Mouse (Mus musculus): ENCODE measurements around the gene Wdsub1. TPM values are rescaled to one million over a fixed set of nuclear protein-coding genes. Genes with fewer than 3 reads are reported as not detected.

Gene Wdsub1
- polyA plus RNA-seq, 1 experiment from 2014 or later: 32.8 TPM

GRCm38 (mm10) chr2:59810039-59810438 is 72.4 kb downstream of the Wdsub1 start:
- H3K4me1 ChIP-seq (replicated peaks; ENCODE audit: control insufficient read depth, insufficient read depth, low read length): no peaks in the 10 kb centered on the region
- 86% methylated on average over 7 of the region's 7 CpGs for WGBS
- no peak overlapping the region for H3K4me3 ChIP-seq (ENCODE audit: low read depth, low read length)
- H3K9ac ChIP-seq (ENCODE audit: low read length): no peak overlapping the region
- ATAC-seq (replicated peaks; ENCODE audit: low FRiP score, low TSS enrichment, low read depth) (no peak), DNase-seq (ENCODE audit: low spot score) (no peak)
- no peak overlapping the region for H3K4me2 ChIP-seq (ENCODE audit: low read length)
- H3K36me3 ChIP-seq (ENCODE audit: control insufficient read depth, insufficient read depth, low read length): peaks cover 48% of the 10 kb centered on the region
- no peaks in the 10 kb centered on the region for H3K27me3 ChIP-seq (replicated peaks; ENCODE audit: control insufficient read depth, insufficient read depth, low read length)
- no peak overlapping the region for H3K27ac ChIP-seq (ENCODE audit: low read depth)
- H3K9me3 ChIP-seq (ENCODE audit: control insufficient read depth, low read length): no peaks in the 10 kb centered on the region

GRCm38 (mm10) chr2:59808608-59809007 is 73.8 kb downstream of the Wdsub1 start:
- H3K27me3 ChIP-seq (replicated peaks; ENCODE audit: control insufficient read depth, insufficient read depth, low read length): no peaks in the 10 kb centered on the region
- H3K4me3 ChIP-seq (ENCODE audit: low read depth, low read length): no peak overlapping the region
- ATAC-seq (replicated peaks; ENCODE audit: low FRiP score, low TSS enrichment, low read depth) (no peak), DNase-seq (ENCODE audit: low spot score) (no peak)
- no peak overlapping the region for H3K27ac ChIP-seq (ENCODE audit: low read depth)
- peaks cover 51% of the 10 kb centered on the region for H3K36me3 ChIP-seq (ENCODE audit: control insufficient read depth, insufficient read depth, low read length)
- H3K4me1 ChIP-seq (replicated peaks; ENCODE audit: control insufficient read depth, insufficient read depth, low read length): no peaks in the 10 kb centered on the region
- H3K4me2 ChIP-seq (ENCODE audit: low read length): no peak overlapping the region
- H3K9me3 ChIP-seq (ENCODE audit: control insufficient read depth, low read length): no peaks in the 10 kb centered on the region
- H3K9ac ChIP-seq (ENCODE audit: low read length): no peak overlapping the region
- 84% methylated on average over 4 of the region's 4 CpGs for WGBS

- WGBS: 80% methylated on average over 6 of the region's 6 CpGs
- Histone ChIP-seq H3K9me3 (ENCODE audit: control insufficient read depth, low read length) (no peaks in the 10 kb centered on the region), H3K4me2 (ENCODE audit: low read length) (no peak overlapping the region), H3K4me3 (ENCODE audit: low read depth, low read length) (no peak overlapping the region), H3K27me3 (replicated peaks; ENCODE audit: control insufficient read depth, insufficient read depth, low read length) (no peaks in the 10 kb centered on the region), H3K9ac (ENCODE audit: low read length) (no peak overlapping the region), H3K4me1 (replicated peaks; ENCODE audit: control insufficient read depth, insufficient read depth, low read length) (no peaks in the 10 kb centered on the region), H3K36me3 (ENCODE audit: control insufficient read depth, insufficient read depth, low read length) (peaks cover 57% of the 10 kb centered on the region), H3K27ac (ENCODE audit: low read depth) (no peak overlapping the region)
- ATAC-seq (replicated peaks; ENCODE audit: low FRiP score, low TSS enrichment, low read depth) (no peak), DNase-seq (ENCODE audit: low spot score) (no peak)
Observed at GRCm38 (mm10) chr2:59806038-59806437, 76.4 kb downstream of the Wdsub1 start.

GRCm38 (mm10) chr2:59805595-59805994 is 76.8 kb downstream of the Wdsub1 start:
- Histone ChIP-seq H3K4me3 (ENCODE audit: low read depth, low read length) (no peak overlapping the region), H3K9me3 (ENCODE audit: control insufficient read depth, low read length) (no peaks in the 10 kb centered on the region), H3K4me2 (ENCODE audit: low read length) (no peak overlapping the region), H3K4me1 (replicated peaks; ENCODE audit: control insufficient read depth, insufficient read depth, low read length) (no peaks in the 10 kb centered on the region), H3K9ac (ENCODE audit: low read length) (no peak overlapping the region), H3K27ac (ENCODE audit: low read depth) (no peak overlapping the region), H3K36me3 (ENCODE audit: control insufficient read depth, insufficient read depth, low read length) (peaks cover 57% of the 10 kb centered on the region), H3K27me3 (replicated peaks; ENCODE audit: control insufficient read depth, insufficient read depth, low read length) (no peaks in the 10 kb centered on the region)
- WGBS: 59% methylated on average over 2 of the region's 2 CpGs
- DNase-seq (ENCODE audit: low spot score) (no peak), ATAC-seq (replicated peaks; ENCODE audit: low FRiP score, low TSS enrichment, low read depth) (no peak)

GRCm38 (mm10) chr2:59802722-59803387 is 79.5 kb downstream of the Wdsub1 start:
- Histone ChIP-seq H3K9ac (ENCODE audit: low read length) (no peak overlapping the region), H3K4me2 (ENCODE audit: low read length) (no peak overlapping the region), H3K27ac (ENCODE audit: low read depth) (no peak overlapping the region), H3K36me3 (ENCODE audit: control insufficient read depth, insufficient read depth, low read length) (peaks cover 53% of the 10 kb centered on the region), H3K4me1 (replicated peaks; ENCODE audit: control insufficient read depth, insufficient read depth, low read length) (no peaks in the 10 kb centered on the region), H3K4me3 (ENCODE audit: low read depth, low read length) (no peak overlapping the region), H3K9me3 (ENCODE audit: control insufficient read depth, low read length) (no peaks in the 10 kb centered on the region), H3K27me3 (replicated peaks; ENCODE audit: control insufficient read depth, insufficient read depth, low read length) (no peaks in the 10 kb centered on the region)
- no peak for ATAC-seq (replicated peaks; ENCODE audit: low FRiP score, low TSS enrichment, low read depth)
- no peak for DNase-seq (ENCODE audit: low spot score)
- 88% methylated on average over 8 of the region's 8 CpGs for WGBS

All from intestine, embryonic 14.5 days (tissue).